Mouse (Mus musculus): ENCODE data around the gene Polr1e. TPM values are rescaled to one million over a fixed set of nuclear protein-coding genes. Genes with fewer than 3 reads are reported as not detected.

Gene Polr1e
- polyA plus RNA-seq (2017; shearing (Covaris generic)), result 65.2 TPM

GRCm38 (mm10) chr4:45018452-45018980, at the start of gene Polr1e:
Gene Polr1e (plus strand): TSS chr4:45018583.

GRCm38 (mm10) chr4:44981280-44981973, 37.0 kb upstream of the Polr1e start, which contains the start of gene Grhpr:
Gene Grhpr (plus strand): TSS chr4:44981395.

GRCm38 (mm10) chr4:45012105-45012975, 6.0 kb upstream of the Polr1e start, which contains the start of gene Zbtb5:
Gene Zbtb5 (minus strand): TSS chr4:45012412.

GRCm38 (mm10) chr4:45084021-45084894, 65.9 kb downstream of the Polr1e start, which contains the start of gene Fbxo10:
Gene Fbxo10 (minus strand): TSS chr4:45084604.

Other genes starting within 250 kb of the Polr1e start
- 40.2 TPM for gene Grhpr, start 37.2 kb upstream of the Polr1e start, polyA plus RNA-seq (2017; shearing (Covaris generic))
- 12.5 TPM for gene Zbtb5, start 6.2 kb upstream of the Polr1e start, polyA plus RNA-seq (2017; shearing (Covaris generic))
- 4.0 TPM for gene Fbxo10, start 66.0 kb downstream of the Polr1e start, polyA plus RNA-seq (2017; shearing (Covaris generic))
- gene Tomm5, start 89.5 kb downstream of the Polr1e start, polyA plus RNA-seq (2017; shearing (Covaris generic)), result 147 TPM
- gene Frmpd1, start 166.3 kb downstream of the Polr1e start, polyA plus RNA-seq (2017; shearing (Covaris generic)), result not detected

Data from CD4-positive, CD25-positive, alpha-beta regulatory T cell (primary cell).